Mouse (Mus musculus) heart, embryonic 10.5 days (tissue): ENCODE data around the gene Phf3. TPM values are rescaled to one million over a fixed set of nuclear protein-coding genes. Genes with fewer than 3 reads are reported as not detected.
"Not testable (repeated sequence)": the region's sequence is repeated elsewhere in the genome, so short reads cannot be mapped to it uniquely, and the experiment has no call there.

ENCODE experiments used
- DNase-seq: peaks from one replicate; pipeline ENCODE4 v3.0.0-alpha.2; 2017; ENCODE audit warnings: low spot score
- H3K27ac ChIP-seq: fragments of 300-500 bp; sonication (generic); 2 replicates; pipeline ENCODE4 v1.5.1; 2016; ENCODE audit warnings: mild to moderate bottlenecking
- H3K27me3 ChIP-seq: fragments of 300-500 bp; sonication (generic); 2 replicates; pipeline ENCODE4 v1.6.1; 2016; ENCODE audit warnings: mild to moderate bottlenecking; ENCODE audit not compliant: poor library complexity, insufficient read depth, severe bottlenecking
- H3K36me3 ChIP-seq: fragments of 300-500 bp; sonication (generic); 2 replicates; pipeline ENCODE4 v1.6.1; 2016; ENCODE audit warnings: mild to moderate bottlenecking, moderate library complexity
- H3K4me1 ChIP-seq: fragments of 300-500 bp; sonication (generic); 2 replicates; pipeline ENCODE4 v1.6.1; 2016; ENCODE audit warnings: mild to moderate bottlenecking
- H3K4me3 ChIP-seq: fragments of 300-500 bp; sonication (generic); 2 replicates; pipeline ENCODE4 v1.5.1; 2016; ENCODE audit warnings: mild to moderate bottlenecking, moderate library complexity
- H3K9me3 ChIP-seq: fragments of 300-500 bp; sonication (generic); 2 replicates; pipeline ENCODE4 v1.6.1; 2016; ENCODE audit warnings: mild to moderate bottlenecking, moderate library complexity
- WGBS: fragments of 180-500 bp; shearing (Covaris S2); methylation state at CpG from one replicate; pipeline ENCODE4 v1.1.7; 2016; 5-methylcytosine and 5-hydroxymethylcytosine counted together
- polyA plus RNA-seq: library from polyadenylated mRNA; unstranded; fragments of >200 nt; fragmentation: Nextera tagmentation; extraction: Ambion mirVana; gene quantifications from 2 replicates; pipeline ENCODE4 v1.2.1, GENCODE M21; 2016

Phf3 gene
- polyA plus RNA-seq: 26.0 and 26.4 TPM in 2 replicates

DNA sequence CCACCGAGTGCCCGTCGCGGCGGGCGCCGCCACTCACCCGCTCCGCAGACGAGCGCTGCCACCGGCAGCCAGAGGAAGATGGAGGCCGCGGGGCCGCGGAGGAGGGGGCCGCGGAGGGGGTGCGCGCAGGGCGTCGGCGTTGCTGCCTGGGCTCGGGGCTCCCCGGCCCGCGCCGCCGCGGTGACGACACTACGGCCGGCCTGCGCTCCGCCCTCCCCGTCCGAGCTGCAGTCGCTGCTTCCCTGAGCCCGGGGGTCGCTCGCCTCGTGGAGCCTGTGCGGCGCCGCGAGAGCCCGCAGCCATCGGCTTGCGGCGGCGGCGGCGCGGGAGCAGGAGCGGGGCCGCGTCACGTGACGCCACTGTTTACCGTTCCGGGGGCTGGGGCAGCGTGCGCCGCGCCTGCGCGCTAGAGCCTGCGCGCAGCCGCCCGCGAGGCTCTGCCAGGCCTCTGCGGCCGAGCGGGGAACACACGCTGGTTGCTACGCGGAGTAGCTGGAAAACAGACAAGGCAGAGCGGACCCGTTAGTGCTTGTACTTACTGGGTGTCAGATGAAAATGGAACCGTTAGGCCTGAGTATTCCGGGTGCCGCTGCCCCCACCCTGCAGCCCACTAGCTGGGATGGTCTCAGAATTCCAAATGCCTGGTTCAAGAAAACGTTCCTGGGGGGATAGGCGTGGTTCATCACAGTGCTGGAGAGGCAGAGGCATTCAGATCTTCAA lies at the start of gene Phf3:
Phf3 (minus strand) TSS at position 381 of the 720 bp plus-strand sequence.
- peak within 1 kb of the TSS; percentile 92 for H3K4me3 ChIP-seq
- no peaks in the 10 kb centered on the region for H3K27me3 ChIP-seq

DNA sequence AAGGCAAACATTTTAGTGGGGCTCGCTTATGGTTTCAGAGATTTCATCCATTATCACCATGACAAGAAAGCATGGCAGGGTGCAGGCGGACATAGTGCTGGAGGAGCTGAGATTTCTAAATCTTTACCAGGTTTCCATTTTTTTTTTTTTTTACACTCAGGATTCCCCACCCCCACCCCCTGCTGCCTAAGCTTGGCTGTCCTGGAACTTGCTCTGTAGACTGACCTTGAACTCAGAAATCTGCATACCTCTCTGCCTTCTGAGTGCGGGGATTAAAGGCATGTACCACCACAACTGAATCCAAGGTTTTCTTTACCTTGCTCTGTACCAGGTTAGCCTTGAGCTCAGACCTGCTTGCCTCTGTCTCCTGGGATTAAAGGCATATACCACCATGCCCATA lies 48.5 kb upstream of the Phf3 start:
- H3K27ac ChIP-seq: no peak overlapping the region
- H3K4me1 ChIP-seq: no peaks in the 10 kb centered on the region
- H3K9me3 ChIP-seq: peaks cover 22% of the 10 kb centered on the region
- WGBS: 89% methylated on average over 3 of the region's 3 CpGs
- no peak overlapping the region for H3K4me3 ChIP-seq
- H3K36me3 ChIP-seq: no peaks in the 10 kb centered on the region
- no peaks in the 10 kb centered on the region for H3K27me3 ChIP-seq
- no peak for DNase-seq

More for the DNA sequence above, at the start of gene Phf3:
- peak within 1 kb of the TSS; percentile 99 for H3K27ac ChIP-seq
- peaks cover 4% of the 10 kb centered on the region for H3K4me1 ChIP-seq
- H3K36me3 ChIP-seq: no peaks in the 10 kb centered on the region
- under 1% methylated on average over 84 of the region's 85 CpGs for WGBS
- no peaks in the 10 kb centered on the region for H3K9me3 ChIP-seq
- DNase-seq: peak; percentile 93

DNA sequence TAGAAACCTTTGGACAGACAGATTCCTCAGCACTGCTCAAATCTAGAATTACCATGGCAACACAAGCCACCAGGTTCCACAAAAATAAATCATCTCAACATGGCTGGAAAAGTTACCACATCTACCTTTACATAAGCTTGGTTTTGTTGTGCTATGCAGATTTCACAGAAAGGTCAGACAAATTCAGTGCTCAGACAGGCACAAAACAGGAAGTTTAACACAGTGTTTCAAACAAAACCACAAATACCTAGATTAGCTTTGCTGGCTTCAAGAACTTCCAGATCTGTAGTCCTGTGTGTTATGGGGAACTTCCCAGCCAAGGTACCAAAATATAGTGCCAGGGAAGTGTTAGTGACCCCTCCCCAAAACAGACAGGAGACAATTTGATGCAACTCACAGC lies 47.5 kb upstream of the Phf3 start:
- Histone ChIP-seq H3K36me3 (no peaks in the 10 kb centered on the region), H3K27me3 (no peaks in the 10 kb centered on the region), H3K4me1 (no peaks in the 10 kb centered on the region), H3K9me3 (peaks cover 22% of the 10 kb centered on the region), H3K4me3 (no peak overlapping the region), H3K27ac (no peak overlapping the region)
- DNase-seq: no peak

DNA sequence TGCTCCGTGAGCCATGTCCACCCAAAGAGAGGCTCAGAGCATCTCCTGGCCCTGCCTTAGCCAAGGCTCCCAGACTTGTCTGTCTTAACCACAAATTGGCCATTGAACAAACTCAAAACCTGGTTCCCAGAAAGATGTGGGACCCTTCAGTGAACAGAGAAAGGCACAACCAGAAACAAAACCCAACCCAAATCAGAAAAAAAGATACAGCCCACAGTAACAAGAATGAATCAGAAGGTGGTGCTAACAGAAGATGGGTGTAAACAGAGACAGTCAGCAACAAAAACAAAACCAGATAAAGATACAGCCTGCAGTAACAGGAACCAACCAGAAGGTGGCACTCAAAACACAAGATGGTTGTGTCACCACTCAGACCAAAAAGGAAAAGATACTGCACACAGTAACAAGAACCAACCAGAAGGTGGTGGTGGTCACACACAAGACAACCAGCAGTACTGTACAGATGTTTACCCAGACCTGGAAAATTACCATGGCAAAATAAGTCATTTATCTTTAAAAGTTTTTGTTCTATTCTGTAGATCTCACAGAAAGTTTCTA lies 47.0 kb upstream of the Phf3 start:
- H3K27me3 ChIP-seq: no peaks in the 10 kb centered on the region
- H3K9me3 ChIP-seq: peaks cover 22% of the 10 kb centered on the region
- no peak overlapping the region for H3K4me3 ChIP-seq
- no peaks in the 10 kb centered on the region for H3K36me3 ChIP-seq
- WGBS: 76% methylated on average over 1 of the region's 1 CpGs
- no peak overlapping the region for H3K27ac ChIP-seq
- DNase-seq: no peak
- H3K4me1 ChIP-seq: no peaks in the 10 kb centered on the region

DNA sequence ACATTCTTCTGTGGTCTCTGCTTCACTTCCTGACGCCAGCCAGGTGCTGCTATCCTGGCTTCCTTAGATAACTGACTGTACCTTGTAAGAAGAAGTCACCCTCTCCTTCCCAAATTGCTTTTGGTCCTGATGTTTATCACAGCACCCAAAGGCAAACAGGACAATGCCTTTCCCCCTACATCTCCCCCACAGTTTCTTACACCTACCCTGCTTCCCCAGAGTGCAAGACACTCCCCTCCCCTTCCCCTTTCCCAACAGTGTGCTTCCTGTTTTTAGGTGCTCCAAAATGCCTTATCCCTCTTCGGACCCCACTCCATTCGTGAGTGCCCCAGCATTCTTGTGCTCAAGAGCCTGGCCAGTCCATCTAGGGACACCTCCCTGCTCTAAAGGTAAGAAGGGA lies 36.5 kb upstream of the Phf3 start:
- Histone ChIP-seq H3K9me3 (no peaks in the 10 kb centered on the region), H3K36me3 (no peaks in the 10 kb centered on the region), H3K27me3 (no peaks in the 10 kb centered on the region), H3K4me1 (no peaks in the 10 kb centered on the region), H3K27ac (no peak overlapping the region), H3K4me3 (no peak overlapping the region)
- 57% methylated on average over 3 of the region's 3 CpGs for WGBS
- DNase-seq: no peak

DNA sequence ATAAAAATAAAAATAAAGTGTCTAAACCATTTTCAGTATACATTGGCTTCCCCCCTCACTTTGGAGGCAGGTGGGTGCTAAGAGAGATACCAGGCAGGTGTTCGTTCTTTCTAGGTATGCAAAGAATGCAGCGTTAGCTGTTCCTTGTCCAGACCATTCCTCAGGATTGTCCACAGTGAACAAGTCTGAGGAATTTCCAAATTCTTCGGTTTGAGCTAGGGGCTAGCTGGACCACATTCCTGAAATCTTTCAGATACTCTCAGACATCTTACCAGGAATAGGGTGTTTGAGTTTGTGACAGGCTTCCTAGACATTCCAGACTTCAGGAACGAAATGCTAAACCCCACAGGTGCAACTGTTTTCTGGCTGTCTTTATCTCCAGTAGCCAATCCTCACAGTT lies 35.1 kb upstream of the Phf3 start:
- 53% methylated on average over 4 of the region's 4 CpGs for WGBS
- H3K4me3 ChIP-seq: no peak overlapping the region
- H3K9me3 ChIP-seq: no peaks in the 10 kb centered on the region
- H3K36me3 ChIP-seq: no peaks in the 10 kb centered on the region
- no peaks in the 10 kb centered on the region for H3K4me1 ChIP-seq
- no peaks in the 10 kb centered on the region for H3K27me3 ChIP-seq
- no peak for DNase-seq
- no peak overlapping the region for H3K27ac ChIP-seq

DNA sequence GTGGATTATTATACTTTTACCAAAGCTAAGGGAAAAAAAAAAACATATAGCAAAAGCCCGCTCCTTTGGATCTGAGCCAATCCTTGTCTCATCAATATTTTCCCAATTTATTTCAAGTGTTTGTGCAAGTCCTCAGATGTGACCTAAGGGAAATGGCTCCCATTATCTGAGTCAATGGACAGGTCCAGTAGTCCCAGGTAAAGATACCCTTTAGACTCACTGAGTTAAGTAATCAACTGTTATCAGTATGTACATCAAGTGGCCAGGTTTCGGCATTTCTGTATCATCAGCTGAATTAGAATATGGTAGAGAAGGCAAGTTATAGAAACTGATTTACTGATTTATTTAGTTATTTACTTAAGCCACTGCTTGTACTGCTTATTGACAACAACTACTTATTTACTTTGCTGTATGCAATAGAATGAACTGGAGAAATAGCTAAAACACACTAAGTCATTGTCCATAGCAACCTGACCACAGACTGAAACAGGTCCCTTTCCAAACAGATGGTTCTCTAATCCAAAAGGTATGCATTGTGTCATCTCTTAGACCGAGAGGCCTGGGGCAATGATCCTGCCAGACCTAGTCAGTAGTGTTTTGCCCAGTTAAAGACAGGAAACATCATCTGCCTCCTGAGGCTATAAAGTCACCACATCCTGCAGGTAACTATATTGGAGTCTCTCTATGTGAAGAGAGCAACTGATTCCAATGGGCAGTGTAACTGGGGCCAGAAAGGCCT lies 29.9 kb upstream of the Phf3 start:
- no peak for DNase-seq
- no peak overlapping the region for H3K27ac ChIP-seq
- H3K9me3 ChIP-seq: no peaks in the 10 kb centered on the region
- H3K27me3 ChIP-seq: no peaks in the 10 kb centered on the region
- no peaks in the 10 kb centered on the region for H3K36me3 ChIP-seq
- 83% methylated on average over 3 of the region's 3 CpGs for WGBS
- no peaks in the 10 kb centered on the region for H3K4me1 ChIP-seq
- H3K4me3 ChIP-seq: no peak overlapping the region

DNA sequence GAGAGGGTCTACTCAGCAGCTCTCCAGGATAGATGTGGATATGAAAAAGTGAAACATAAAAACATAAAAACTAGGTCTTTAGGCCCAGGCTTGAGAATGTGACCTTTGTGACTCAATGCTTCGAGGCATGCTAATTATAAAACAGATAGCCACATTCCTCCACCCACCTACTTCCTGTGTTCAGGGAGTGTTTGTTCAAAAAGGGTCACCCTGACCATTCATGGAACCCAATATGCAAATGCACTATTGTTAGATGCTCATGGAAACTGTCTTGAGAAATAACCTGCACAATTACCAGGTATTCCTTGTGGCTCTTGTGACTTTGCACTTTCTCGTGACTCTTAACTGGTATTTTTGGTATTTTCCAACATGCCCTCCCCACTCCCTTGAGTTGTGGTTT lies 25.0 kb upstream of the Phf3 start:
- Histone ChIP-seq H3K4me3 (no peak overlapping the region), H3K36me3 (no peaks in the 10 kb centered on the region), H3K9me3 (no peaks in the 10 kb centered on the region), H3K4me1 (no peaks in the 10 kb centered on the region), H3K27me3 (no peaks in the 10 kb centered on the region), H3K27ac (no peak overlapping the region)
- 77% methylated on average over 2 of the region's 2 CpGs for whole genome bisulfite sequencing
- DNase-seq: no peak

DNA sequence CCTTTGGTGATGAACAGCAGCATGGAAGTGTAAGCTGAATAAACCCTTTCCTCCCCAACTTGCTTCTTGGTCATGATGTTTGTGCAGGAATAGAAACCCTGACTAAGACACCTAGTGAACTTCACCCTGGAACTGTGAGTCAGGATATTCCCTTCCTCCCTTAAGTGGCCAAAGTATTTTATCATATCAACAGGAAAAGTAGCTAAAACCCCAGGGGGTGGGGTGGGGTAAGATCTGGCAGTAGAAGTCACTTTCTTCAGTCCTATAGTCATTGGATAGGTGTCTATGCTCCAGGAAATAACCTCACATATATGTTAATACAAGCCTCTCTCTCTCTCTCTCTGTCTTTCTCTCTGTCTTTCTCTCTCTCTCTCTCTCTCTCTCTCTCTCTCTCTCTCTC lies 21.6 kb upstream of the Phf3 start:
- not testable (repeated sequence) for H3K9me3 ChIP-seq, H3K4me1 ChIP-seq, H3K4me3 ChIP-seq, H3K27ac ChIP-seq, H3K27me3 ChIP-seq, DNase-seq, H3K36me3 ChIP-seq

DNA sequence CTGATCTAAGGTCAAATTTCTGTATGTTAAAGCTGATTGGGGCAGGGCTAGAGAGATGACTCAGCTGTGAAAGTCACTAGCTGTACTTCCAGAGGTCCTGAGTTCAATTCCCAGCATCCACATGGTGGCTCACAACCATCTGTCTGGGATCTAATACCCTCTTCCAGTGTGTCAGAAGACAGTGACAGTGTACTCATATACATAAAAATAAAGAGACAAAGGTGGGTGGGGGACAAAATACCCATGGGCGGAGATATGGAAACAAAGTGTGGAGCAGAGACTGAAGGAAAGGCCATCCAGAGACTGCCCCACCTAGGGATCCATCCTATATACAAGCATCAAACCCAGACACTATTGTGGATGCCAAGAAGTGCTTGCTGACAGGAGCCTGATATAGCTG lies 10.1 kb upstream of the Phf3 start:
- H3K27me3 ChIP-seq, H3K9me3 ChIP-seq, H3K36me3 ChIP-seq, H3K4me3 ChIP-seq, H3K4me1 ChIP-seq, H3K27ac ChIP-seq, DNase-seq: not testable (repeated sequence)
- 100% methylated on average over 1 of the region's 1 CpGs for WGBS

DNA sequence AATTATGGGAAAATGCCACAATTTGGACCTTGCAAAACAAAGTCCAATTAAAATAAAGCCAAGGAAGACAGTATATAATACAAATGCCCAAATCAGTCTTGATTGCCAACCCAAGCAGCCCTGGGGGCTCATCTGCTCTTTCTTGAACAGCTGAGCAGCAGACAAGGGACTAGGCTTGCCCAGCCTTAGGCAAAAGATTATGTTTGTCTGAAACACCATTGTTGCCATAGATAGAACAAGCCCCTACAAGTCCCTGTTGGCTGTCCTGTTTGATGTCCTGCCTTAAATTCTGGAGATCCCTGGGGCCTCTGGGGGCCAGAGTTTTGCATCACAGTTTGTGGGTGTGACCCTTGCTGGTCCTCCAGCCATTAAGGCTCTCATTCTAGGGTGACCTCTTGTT lies 2.0 kb upstream of the Phf3 start:
- DNase-seq: no peak
- peaks cover 4% of the 10 kb centered on the region for H3K4me1 ChIP-seq
- H3K4me3 ChIP-seq: no peak overlapping the region
- no peaks in the 10 kb centered on the region for H3K9me3 ChIP-seq
- no peak overlapping the region for H3K27ac ChIP-seq
- H3K27me3 ChIP-seq: no peaks in the 10 kb centered on the region
- no peaks in the 10 kb centered on the region for H3K36me3 ChIP-seq

DNA sequence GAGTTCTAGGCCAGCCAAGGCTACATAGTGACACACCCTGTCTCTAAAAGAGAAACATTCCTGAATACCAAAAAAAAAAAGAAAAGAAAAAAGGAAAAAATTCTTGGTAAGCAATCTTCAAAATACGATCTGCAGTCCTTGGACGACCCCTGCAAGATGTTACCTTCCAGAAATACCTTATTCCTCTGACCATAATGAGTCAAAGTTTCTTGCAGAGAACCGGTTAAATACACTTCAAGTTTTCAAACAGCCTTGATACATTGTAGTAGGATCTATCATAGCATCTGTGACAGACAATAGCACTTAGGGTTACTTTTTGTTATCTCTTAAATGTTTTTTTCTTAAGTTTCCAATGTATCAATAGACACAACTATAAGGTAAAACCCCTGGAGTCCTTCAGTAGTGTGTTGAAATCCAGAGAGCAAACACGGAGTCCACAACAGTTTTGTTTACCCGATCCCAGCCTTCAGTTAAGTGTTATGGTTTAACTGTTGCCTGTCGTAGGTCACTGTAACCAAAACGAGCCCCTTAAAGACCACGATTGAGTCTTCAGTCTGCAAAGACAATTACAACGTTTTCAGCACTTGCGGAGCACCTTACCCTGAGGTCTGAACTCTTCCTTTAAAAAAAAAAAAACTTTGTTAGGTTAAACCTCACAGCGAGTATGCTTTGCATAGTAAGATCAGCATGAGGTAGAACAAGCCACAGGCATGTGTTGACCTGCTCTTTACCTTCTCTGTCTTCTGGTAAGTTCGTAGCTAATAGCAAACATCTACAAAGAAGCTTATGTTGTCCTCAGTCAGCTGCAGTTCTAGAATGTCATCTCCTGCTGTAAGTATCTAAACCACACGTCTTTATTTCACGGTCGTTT lies 775 bp upstream of the Phf3 start:
- peak overlapping the region; percentile 92 for H3K4me3 ChIP-seq
- DNase-seq: no peak

More for the DNA sequence above, 775 bp upstream of the Phf3 start:
- H3K27ac ChIP-seq: peak overlapping the region; percentile 99
- H3K27me3 ChIP-seq: no peaks in the 10 kb centered on the region
- 59% methylated on average over 15 of the region's 15 CpGs for WGBS
- H3K9me3 ChIP-seq: no peaks in the 10 kb centered on the region
- H3K4me1 ChIP-seq: peaks cover 4% of the 10 kb centered on the region
- no peaks in the 10 kb centered on the region for H3K36me3 ChIP-seq
